Mouse (Mus musculus): Measurements from ENCODE around the gene Pih1d2. TPM values are rescaled to one million over a fixed set of nuclear protein-coding genes. Genes with fewer than 3 reads are reported as not detected.

Pih1d2 gene
- total and polyA plus RNA-seq, 2 experiments from 2014 or later, result 5.2 to 6.6 TPM

- no peak overlapping the region for H3K4me2 ChIP-seq (ENCODE audit: low read depth)
- WGBS, result 79% methylated on average over 8 of the region's 8 CpGs
These were observed 50.7 kb downstream of the Pih1d2 start for GRCm38 (mm10) chr9:50667579-50668498.

DNA sequence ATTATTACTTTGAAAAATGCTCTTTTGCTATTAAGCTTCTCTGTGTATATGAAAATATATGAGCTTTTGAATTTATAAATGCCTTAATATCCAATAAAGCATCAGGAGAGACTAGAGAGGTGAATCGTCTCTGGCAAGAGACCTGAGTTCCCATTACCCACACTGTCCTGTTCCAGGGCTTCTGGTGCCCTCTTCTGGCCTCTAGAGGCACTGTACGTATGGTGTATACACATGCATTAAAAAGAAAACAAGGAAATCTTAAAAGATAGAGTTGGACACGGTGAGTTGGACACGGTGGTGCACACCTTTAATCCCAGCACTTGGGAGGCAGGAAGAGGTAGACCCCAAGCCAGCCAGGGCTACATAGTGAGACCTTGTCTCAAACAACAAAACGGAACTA is 53.6 kb downstream of the Pih1d2 start:
- Histone ChIP-seq H3K9ac (no peak overlapping the region), H3K9me3 (ENCODE audit: low read length) (no peaks in the 10 kb centered on the region), H3K4me1 (ENCODE audit: insufficient read depth) (no peaks in the 10 kb centered on the region), H3K27me3 (ENCODE audit: insufficient read depth, low read length) (no peaks in the 10 kb centered on the region), H3K36me3 (ENCODE audit: insufficient read depth) (peaks cover 17% of the 10 kb centered on the region), H3K4me3 (ENCODE audit: low read depth, low read length) (no peak overlapping the region), H3K4me2 (ENCODE audit: low read depth) (no peak overlapping the region), H3K27ac (ENCODE audit: low read depth, low read length) (no peak overlapping the region)
- TF ChIP-seq CTCF (IDR thresholded peaks at IDR 0.05; ENCODE audit: low read depth), result peak; percentile 74
- ATAC-seq, result peak; percentile 78
- peak; percentile 49 for DNase-seq
- WGBS, result 28% methylated on average over 5 of the region's 5 CpGs

More at GRCm38 (mm10) chr9:50667579-50668498, 50.7 kb downstream of the Pih1d2 start:
- Histone ChIP-seq H3K9me3 (ENCODE audit: low read length) (no peaks in the 10 kb centered on the region), H3K4me3 (ENCODE audit: low read depth, low read length) (no peak overlapping the region), H3K27me3 (ENCODE audit: insufficient read depth, low read length) (no peaks in the 10 kb centered on the region), H3K27ac (ENCODE audit: low read depth, low read length) (no peak overlapping the region), H3K4me1 (ENCODE audit: insufficient read depth) (no peaks in the 10 kb centered on the region), H3K9ac (no peak overlapping the region), H3K36me3 (ENCODE audit: insufficient read depth) (peaks cover 26% of the 10 kb centered on the region)
- DNase-seq, result no peak
- ATAC-seq, result no peak
- TF ChIP-seq CTCF (IDR thresholded peaks at IDR 0.05; ENCODE audit: low read depth), result no peak

Other genes with a start within 250 kb of the Pih1d2 start
- not detected in 2 replicates for gene Plet1, start 122.8 kb upstream of the Pih1d2 start, total RNA-seq (2014; rRNA removed)
- 0.11 and 0.34 TPM in 2 replicates for gene Plet1, start 122.8 kb upstream of the Pih1d2 start, polyA plus RNA-seq (2015; fragmentation: Nextera tagmentation; extraction: Ambion mirVana)
- gene Pts, start 88.6 kb upstream of the Pih1d2 start, total RNA-seq (2014; rRNA removed), result 83.7 and 102 TPM in 2 replicates
- 101 and 112 TPM in 2 replicates for gene Pts, start 88.6 kb upstream of the Pih1d2 start, polyA plus RNA-seq (2015; fragmentation: Nextera tagmentation; extraction: Ambion mirVana)
- gene Il18, start 62.5 kb upstream of the Pih1d2 start, total RNA-seq (2014; rRNA removed), result 17.4 and 22.9 TPM in 2 replicates
- gene Il18, start 62.5 kb upstream of the Pih1d2 start, polyA plus RNA-seq (2015; fragmentation: Nextera tagmentation; extraction: Ambion mirVana), result 28.3 and 34.3 TPM in 2 replicates
- gene Bco2, start 62.1 kb upstream of the Pih1d2 start, total RNA-seq (2014; rRNA removed), result 0.76 and 0.92 TPM in 2 replicates
- 0.65 and 0.80 TPM in 2 replicates for gene Bco2, start 62.1 kb upstream of the Pih1d2 start, polyA plus RNA-seq (2015; fragmentation: Nextera tagmentation; extraction: Ambion mirVana)
- not detected in 2 replicates for gene Tex12, start 56.0 kb upstream of the Pih1d2 start, total RNA-seq (2014; rRNA removed)
- gene Tex12, start 56.0 kb upstream of the Pih1d2 start, polyA plus RNA-seq (2015; fragmentation: Nextera tagmentation; extraction: Ambion mirVana), result 0.17 TPM in 1 of 2 replicates, not detected in the other
- gene Sdhd, start 13.5 kb upstream of the Pih1d2 start, total RNA-seq (2014; rRNA removed), result 151 and 168 TPM in 2 replicates
- 279 and 305 TPM in 2 replicates for gene Sdhd, start 13.5 kb upstream of the Pih1d2 start, polyA plus RNA-seq (2015; fragmentation: Nextera tagmentation; extraction: Ambion mirVana)
- gene Timm8b, start 13.4 kb upstream of the Pih1d2 start, total RNA-seq (2014; rRNA removed), result 234 and 297 TPM in 2 replicates
- gene Timm8b, start 13.4 kb upstream of the Pih1d2 start, polyA plus RNA-seq (2015; fragmentation: Nextera tagmentation; extraction: Ambion mirVana), result 389 and 523 TPM in 2 replicates
- 19.0 and 20.5 TPM in 2 replicates for gene Nkapd1, start 143 bp downstream of the Pih1d2 start, total RNA-seq (2014; rRNA removed)
- 24.3 TPM in 2 replicates for gene Nkapd1, start 143 bp downstream of the Pih1d2 start, polyA plus RNA-seq (2015; fragmentation: Nextera tagmentation; extraction: Ambion mirVana)
- gene Dlat, start 42.5 kb downstream of the Pih1d2 start, total RNA-seq (2014; rRNA removed), result 60.7 and 67.1 TPM in 2 replicates
- 46.0 and 52.7 TPM in 2 replicates for gene Dlat, start 42.5 kb downstream of the Pih1d2 start, polyA plus RNA-seq (2015; fragmentation: Nextera tagmentation; extraction: Ambion mirVana)
- 54.3 and 59.9 TPM in 2 replicates for gene Dixdc1, start 122.2 kb downstream of the Pih1d2 start, total RNA-seq (2014; rRNA removed)
- 17.1 and 26.8 TPM in 2 replicates for gene Dixdc1, start 122.2 kb downstream of the Pih1d2 start, polyA plus RNA-seq (2015; fragmentation: Nextera tagmentation; extraction: Ambion mirVana)
- 1.7 and 2.0 TPM in 2 replicates for gene 2310030G06Rik, start 129.2 kb downstream of the Pih1d2 start, total RNA-seq (2014; rRNA removed)
- gene 2310030G06Rik, start 129.2 kb downstream of the Pih1d2 start, polyA plus RNA-seq (2015; fragmentation: Nextera tagmentation; extraction: Ambion mirVana), result 3.2 and 3.8 TPM in 2 replicates
- 8.8 and 11.5 TPM in 2 replicates for gene Cryab, start 134.0 kb downstream of the Pih1d2 start, total RNA-seq (2014; rRNA removed)
- 29.9 and 31.2 TPM in 2 replicates for gene Cryab, start 134.0 kb downstream of the Pih1d2 start, polyA plus RNA-seq (2015; fragmentation: Nextera tagmentation; extraction: Ambion mirVana)
- gene Hspb2, start 135.0 kb downstream of the Pih1d2 start, total RNA-seq (2014; rRNA removed), result 0.23 and 0.52 TPM in 2 replicates
- gene Hspb2, start 135.0 kb downstream of the Pih1d2 start, polyA plus RNA-seq (2015; fragmentation: Nextera tagmentation; extraction: Ambion mirVana), result 0.98 and 2.2 TPM in 2 replicates
- gene Fdxacb1, start 150.9 kb downstream of the Pih1d2 start, total RNA-seq (2014; rRNA removed), result 9.6 and 19.1 TPM in 2 replicates
- gene Fdxacb1, start 150.9 kb downstream of the Pih1d2 start, polyA plus RNA-seq (2015; fragmentation: Nextera tagmentation; extraction: Ambion mirVana), result 9.3 and 10.4 TPM in 2 replicates
- gene Alg9, start 157.7 kb downstream of the Pih1d2 start, total RNA-seq (2014; rRNA removed), result 71.1 and 74.2 TPM in 2 replicates
- 41.4 and 53.7 TPM in 2 replicates for gene Alg9, start 157.7 kb downstream of the Pih1d2 start, polyA plus RNA-seq (2015; fragmentation: Nextera tagmentation; extraction: Ambion mirVana)
- 45.9 and 48.3 TPM in 2 replicates for gene 1110032A03Rik, start 158.2 kb downstream of the Pih1d2 start, total RNA-seq (2014; rRNA removed)
- 65.0 and 69.3 TPM in 2 replicates for gene 1110032A03Rik, start 158.2 kb downstream of the Pih1d2 start, polyA plus RNA-seq (2015; fragmentation: Nextera tagmentation; extraction: Ambion mirVana)
- 15.2 and 26.0 TPM in 2 replicates for gene Ppp2r1b, start 228.0 kb downstream of the Pih1d2 start, total RNA-seq (2014; rRNA removed)
- 26.1 and 29.8 TPM in 2 replicates for gene Ppp2r1b, start 228.0 kb downstream of the Pih1d2 start, polyA plus RNA-seq (2015; fragmentation: Nextera tagmentation; extraction: Ambion mirVana)